Mouse (Mus musculus): Measurements from ENCODE around the gene Lix1l. TPM values are rescaled to one million over a fixed set of nuclear protein-coding genes. Genes with fewer than 3 reads are reported as not detected.

The Lix1l gene
- total and polyA plus RNA-seq, 2 experiments, result 3.1 to 3.3 TPM

DNA sequence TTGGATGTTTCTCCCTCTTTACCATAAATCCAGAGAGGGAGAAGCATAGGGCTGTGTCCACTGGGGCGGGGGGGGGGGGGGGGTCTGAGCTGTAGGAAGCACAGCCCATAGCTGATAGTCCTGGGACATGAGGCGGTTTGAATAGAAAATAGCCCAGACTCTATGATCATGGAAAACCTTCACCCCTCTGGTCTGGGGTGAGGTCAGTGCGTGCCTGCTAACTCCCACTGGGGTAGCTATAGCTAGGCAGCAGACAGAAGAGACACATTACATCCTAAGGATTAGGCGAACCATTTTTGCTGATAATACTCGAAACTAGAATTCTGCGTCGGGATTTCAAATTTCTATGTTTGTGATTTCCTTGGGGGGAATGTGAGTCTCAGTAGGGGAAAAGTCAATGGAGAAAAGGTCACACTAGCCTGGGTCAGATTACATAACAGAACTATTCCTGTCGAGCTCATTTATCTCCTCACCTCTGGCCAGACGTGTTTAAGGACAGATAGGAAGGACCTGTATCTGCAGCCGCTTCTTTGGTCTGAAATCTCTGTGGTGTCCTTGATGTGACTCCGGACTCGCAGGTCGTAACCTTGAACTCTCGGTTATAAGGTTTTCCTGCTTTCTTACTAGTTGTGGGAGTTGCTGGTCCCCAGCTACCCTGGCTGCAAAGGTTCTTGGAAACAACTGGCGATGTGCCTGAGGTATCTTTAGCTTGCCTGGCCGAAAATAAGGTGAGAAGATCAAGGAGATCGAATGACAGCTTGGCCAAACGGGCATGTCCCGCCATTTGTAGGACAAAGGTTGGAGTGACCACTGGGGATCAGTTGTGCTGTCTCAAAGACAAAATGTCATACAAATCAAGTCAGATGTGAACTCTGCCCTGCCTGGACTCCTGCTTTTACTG lies 27.1 kb upstream of the Lix1l start:
- WGBS, result 15% methylated on average over 19 of the region's 19 CpGs
- Histone ChIP-seq H3K79me2 (ENCODE audit: control insufficient read depth, insufficient read depth, low read length) (no peaks in the 10 kb centered on the region), H3K27me3 (ENCODE audit: control insufficient read depth, insufficient read depth, low read length) (no peaks in the 10 kb centered on the region), H3K4me3 (ENCODE audit: insufficient read depth, low read depth, low read length) (no peak overlapping the region), H3K27ac (replicated peaks; ENCODE audit: insufficient read depth, low read depth, low read length) (peak overlapping the region; percentile 76), H3K36me3 (ENCODE audit: control insufficient read depth, insufficient read depth, low read length) (no peaks in the 10 kb centered on the region), H3K9ac (ENCODE audit: low read depth, low read length) (no peak overlapping the region), H3K4me1 (ENCODE audit: control insufficient read depth, insufficient read depth, low read length) (peaks cover 47% of the 10 kb centered on the region)
- no peak for TF ChIP-seq POLR2A (IDR thresholded peaks at IDR 0.05; ENCODE audit: extremely low read depth, insufficient read depth, low read length)
- TF ChIP-seq CTCF (IDR thresholded peaks at IDR 0.05; ENCODE audit: low read depth, low read length), result no peak
- peak; percentile 87 for DNase-seq (ENCODE audit: extremely low read depth, low read depth, low spot score)

DNA sequence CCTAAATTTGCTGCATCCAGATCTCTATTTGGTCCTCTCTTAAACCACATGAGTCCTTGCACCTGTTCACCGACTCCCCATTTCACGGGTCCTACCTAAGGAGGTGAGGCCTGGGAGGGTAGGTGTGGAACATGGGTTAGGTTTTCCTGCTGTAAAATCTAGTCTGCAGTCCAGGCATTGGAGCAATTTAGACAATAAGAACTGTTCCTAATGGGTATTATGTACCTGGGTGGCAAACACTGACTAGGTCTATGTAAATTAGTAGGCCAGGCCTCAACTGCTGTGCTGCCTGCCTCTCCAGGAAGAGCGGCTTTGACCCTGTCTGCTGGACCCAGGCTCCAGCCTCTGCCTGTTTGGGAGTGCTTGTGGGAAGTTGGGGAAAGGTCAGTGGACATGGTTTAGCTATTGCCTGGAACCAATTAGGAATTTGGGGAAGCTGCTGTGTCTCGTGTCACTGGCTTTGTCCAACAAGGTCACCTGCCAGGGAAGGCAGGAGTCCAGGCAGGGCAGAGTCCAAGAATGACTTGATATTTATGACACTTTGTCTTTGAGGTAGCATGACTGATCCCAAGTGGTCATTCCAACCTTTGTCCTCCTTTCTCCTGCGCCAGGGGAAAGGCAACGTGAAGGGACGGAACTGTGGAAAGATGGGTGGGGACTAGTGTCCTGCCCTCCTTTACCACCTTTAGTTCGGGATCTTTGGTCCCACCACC lies 25.5 kb upstream of the Lix1l start:
- peak overlapping the region; percentile 67 for H3K27ac ChIP-seq (replicated peaks; ENCODE audit: insufficient read depth, low read depth, low read length)
- H3K9ac ChIP-seq (ENCODE audit: low read depth, low read length), result no peak overlapping the region
- H3K4me1 ChIP-seq (ENCODE audit: control insufficient read depth, insufficient read depth, low read length), result peaks cover 45% of the 10 kb centered on the region
- DNase-seq (ENCODE audit: extremely low read depth, low read depth, low spot score), result peak; percentile 100
- WGBS, result 40% methylated on average over 8 of the region's 8 CpGs
- H3K79me2 ChIP-seq (ENCODE audit: control insufficient read depth, insufficient read depth, low read length), result no peaks in the 10 kb centered on the region
- H3K27me3 ChIP-seq (ENCODE audit: control insufficient read depth, insufficient read depth, low read length), result no peaks in the 10 kb centered on the region
- H3K4me3 ChIP-seq (ENCODE audit: insufficient read depth, low read depth, low read length), result no peak overlapping the region
- TF ChIP-seq POLR2A (IDR thresholded peaks at IDR 0.05; ENCODE audit: extremely low read depth, insufficient read depth, low read length) (no peak), CTCF (IDR thresholded peaks at IDR 0.05; ENCODE audit: low read depth, low read length) (no peak)
- H3K36me3 ChIP-seq (ENCODE audit: control insufficient read depth, insufficient read depth, low read length), result no peaks in the 10 kb centered on the region

DNA sequence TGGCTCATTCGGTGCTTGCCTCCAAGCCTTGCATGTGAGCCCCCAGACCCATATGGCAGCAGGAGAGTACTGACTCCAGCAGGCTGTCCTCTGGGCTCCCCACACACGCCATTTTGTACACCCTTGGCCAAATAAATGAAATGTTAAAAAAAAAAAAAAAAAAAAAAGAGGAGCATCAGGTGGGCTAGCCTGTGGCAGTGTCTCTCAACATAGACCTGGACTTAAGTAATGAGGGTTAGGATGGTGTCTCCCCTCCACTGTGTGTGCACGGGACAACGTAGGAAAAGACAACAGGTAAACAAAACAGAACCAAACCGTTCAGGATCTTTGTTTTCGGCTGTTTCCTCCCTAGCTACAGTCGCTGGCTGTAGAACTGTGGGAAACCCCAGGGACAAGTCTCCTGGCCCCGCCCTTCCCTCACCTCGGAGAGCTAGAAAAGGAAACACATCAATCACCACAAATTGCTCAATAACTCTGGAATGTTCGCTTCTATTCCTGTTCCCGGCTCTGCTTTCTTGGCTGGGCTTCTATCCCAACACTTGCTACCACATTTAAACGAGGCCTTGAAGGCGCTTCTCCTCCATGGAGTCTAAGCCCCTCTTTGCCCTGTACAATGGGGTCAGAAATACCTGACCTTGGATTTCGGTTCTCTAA lies 24.8 kb upstream of the Lix1l start:
- Histone ChIP-seq H3K4me3 (ENCODE audit: insufficient read depth, low read depth, low read length) (no peak overlapping the region), H3K27ac (replicated peaks; ENCODE audit: insufficient read depth, low read depth, low read length) (peak overlapping the region; percentile 67), H3K27me3 (ENCODE audit: control insufficient read depth, insufficient read depth, low read length) (no peaks in the 10 kb centered on the region), H3K9ac (ENCODE audit: low read depth, low read length) (peak overlapping the region; percentile 38), H3K79me2 (ENCODE audit: control insufficient read depth, insufficient read depth, low read length) (no peaks in the 10 kb centered on the region), H3K4me1 (ENCODE audit: control insufficient read depth, insufficient read depth, low read length) (peaks cover 40% of the 10 kb centered on the region), H3K36me3 (ENCODE audit: control insufficient read depth, insufficient read depth, low read length) (no peaks in the 10 kb centered on the region)
- 8% methylated on average over 14 of the region's 14 CpGs for whole genome bisulfite sequencing
- TF ChIP-seq CTCF (IDR thresholded peaks at IDR 0.05; ENCODE audit: low read depth, low read length) (no peak), POLR2A (IDR thresholded peaks at IDR 0.05; ENCODE audit: extremely low read depth, insufficient read depth, low read length) (no peak)
- DNase-seq (ENCODE audit: extremely low read depth, low read depth, low spot score), result peak; percentile 93

DNA sequence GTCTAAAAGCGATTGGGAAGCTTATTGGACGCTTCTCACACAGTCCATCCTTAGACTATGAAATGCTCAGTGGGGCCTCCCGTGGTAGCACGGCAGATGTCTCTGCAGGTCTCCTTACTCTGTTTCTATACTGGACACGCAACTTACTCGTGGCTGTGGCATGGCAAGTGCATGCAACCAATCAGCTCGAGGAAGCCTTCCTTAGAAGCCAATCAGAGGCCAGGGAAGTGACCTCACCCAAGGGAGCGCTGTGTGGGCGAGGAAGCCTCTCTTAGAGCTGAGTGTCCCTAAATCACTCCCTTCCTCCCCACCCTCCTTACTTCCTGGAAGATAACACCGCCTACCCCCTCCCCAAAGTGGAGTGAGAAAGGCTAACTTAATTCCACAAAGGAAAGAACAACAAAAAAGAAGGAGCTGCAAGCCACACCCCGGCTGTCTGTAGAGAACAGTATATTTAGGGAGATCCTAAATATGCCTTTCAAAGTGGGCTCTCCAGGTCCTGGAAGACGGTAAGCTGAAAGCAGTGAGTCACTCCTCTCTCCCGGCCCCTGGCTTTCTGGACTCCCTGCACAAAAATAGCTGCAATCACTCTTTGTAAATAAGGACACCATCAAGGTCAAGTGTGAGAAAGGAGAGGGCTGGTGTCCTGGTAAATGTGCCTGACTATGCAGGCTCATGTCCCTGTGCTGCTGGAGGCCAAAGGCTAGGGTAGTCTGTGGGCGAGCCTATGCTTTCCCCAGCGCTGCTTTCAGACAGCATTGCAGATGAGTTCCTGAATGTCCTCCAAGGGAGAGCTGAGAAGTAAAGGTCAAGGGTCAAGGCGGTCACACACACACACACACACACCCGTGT lies 24.0 kb upstream of the Lix1l start, which contains the start of gene Gm16253:
Gm16253 (plus strand) TSS at position 295 of the 852 bp plus-strand sequence.
- Histone ChIP-seq H3K4me3 (ENCODE audit: insufficient read depth, low read depth, low read length) (no peak within 1 kb of the TSS), H3K36me3 (ENCODE audit: control insufficient read depth, insufficient read depth, low read length) (no peaks in the 10 kb centered on the region), H3K4me1 (ENCODE audit: control insufficient read depth, insufficient read depth, low read length) (peaks cover 37% of the 10 kb centered on the region), H3K27ac (replicated peaks; ENCODE audit: insufficient read depth, low read depth, low read length) (peak within 1 kb of the TSS; percentile 67), H3K79me2 (ENCODE audit: control insufficient read depth, insufficient read depth, low read length) (no peaks in the 10 kb centered on the region), H3K27me3 (ENCODE audit: control insufficient read depth, insufficient read depth, low read length) (no peaks in the 10 kb centered on the region), H3K9ac (ENCODE audit: low read depth, low read length) (peak within 1 kb of the TSS; percentile 38)
- no peak for TF ChIP-seq POLR2A (IDR thresholded peaks at IDR 0.05; ENCODE audit: extremely low read depth, insufficient read depth, low read length)
- no peak for TF ChIP-seq CTCF (IDR thresholded peaks at IDR 0.05; ENCODE audit: low read depth, low read length)
- DNase-seq (ENCODE audit: extremely low read depth, low read depth, low spot score), result peak; percentile 80
- 34% methylated on average over 17 of the region's 17 CpGs for WGBS

DNA sequence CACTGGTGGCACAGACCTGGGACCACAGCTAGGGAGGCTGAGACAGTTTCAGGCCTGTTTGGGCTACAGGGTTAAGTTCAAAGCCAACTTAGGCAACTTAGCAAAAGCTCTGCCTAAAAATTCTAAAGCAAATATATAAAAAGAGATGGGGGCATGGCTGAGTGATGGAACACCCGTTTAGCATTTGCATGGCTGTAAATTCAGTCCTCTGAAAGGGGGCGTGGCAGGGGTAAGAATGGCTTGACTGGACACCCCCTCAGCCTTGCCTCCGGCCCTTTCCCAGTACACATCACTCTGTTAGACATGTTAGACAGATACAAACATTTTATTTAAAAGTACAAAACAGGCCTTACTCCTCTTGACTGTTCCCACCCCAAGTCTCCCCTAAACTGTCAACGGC lies 23.4 kb upstream of the Lix1l start:
- Histone ChIP-seq H3K4me3 (ENCODE audit: insufficient read depth, low read depth, low read length) (no peak overlapping the region), H3K4me1 (ENCODE audit: control insufficient read depth, insufficient read depth, low read length) (peaks cover 32% of the 10 kb centered on the region), H3K27me3 (ENCODE audit: control insufficient read depth, insufficient read depth, low read length) (no peaks in the 10 kb centered on the region), H3K9ac (ENCODE audit: low read depth, low read length) (peak overlapping the region; percentile 10; the same call in 1 of the 2 replicates), H3K27ac (replicated peaks; ENCODE audit: insufficient read depth, low read depth, low read length) (peak overlapping the region; percentile 54), H3K36me3 (ENCODE audit: control insufficient read depth, insufficient read depth, low read length) (no peaks in the 10 kb centered on the region), H3K79me2 (ENCODE audit: control insufficient read depth, insufficient read depth, low read length) (no peaks in the 10 kb centered on the region)
- DNase-seq (ENCODE audit: extremely low read depth, low read depth, low spot score), result no peak
- no peak for TF ChIP-seq CTCF (IDR thresholded peaks at IDR 0.05; ENCODE audit: low read depth, low read length)
- WGBS, result 64% methylated on average over 4 of the region's 4 CpGs

Data from liver, adult 2 months (tissue).